Comparison of ENCODE assay signal across 24 mouse cellular contexts in genomic region chr9:33533101-33533810, GRCm38 (mm10).
"Had no signal": no experiment of that assay in that cellular context is flagged by ENCODE, and none has a peak within 500 bp of the region (broad histone marks: within the 10 kb centered on the region; RNA-seq: fewer than 3 reads in every experiment).

No protein-coding gene starts in this region.

- H3K36me3 ChIP-seq: heart, embryonic 10.5 days; heart, embryonic 12.5 days; hindbrain, embryonic 13.5 days; hindbrain, embryonic 15.5 days; intestine, embryonic 15.5 days; limb, embryonic 13.5 days; limb, embryonic 15.5 days; liver, embryonic 12.5 days had no signal

- H3K4me3 ChIP-seq: gastrocnemius, adult 2 months; heart, embryonic 10.5 days; heart, embryonic 12.5 days; hindbrain, embryonic 13.5 days; hindbrain, embryonic 15.5 days; intestine, embryonic 15.5 days; limb, embryonic 13.5 days; limb, embryonic 15.5 days; liver, embryonic 12.5 days had no signal

- H3K9ac ChIP-seq: heart, embryonic 12.5 days; hindbrain, embryonic 13.5 days; hindbrain, embryonic 15.5 days; intestine, embryonic 15.5 days; limb, embryonic 13.5 days; limb, embryonic 15.5 days; liver, embryonic 12.5 days; liver, embryonic 14.5 days had no signal

- DNase-seq: gastrocnemius, adult 2 months; gastrocnemius, postnatal 10 days; gastrocnemius, postnatal 25 days; heart, adult 18-20 months; heart, postnatal 10 days; heart, postnatal 4 days; kidney, adult 18-20 months; kidney, adult 8-10 months; kidney, postnatal 10 days; kidney, postnatal 25 days; kidney, postnatal 4 days; layer of hippocampus, adult 9-11 months; layer of hippocampus, postnatal 36 days had no signal

- H3K27me3 ChIP-seq: heart, embryonic 12.5 days; hindbrain, embryonic 13.5 days; hindbrain, embryonic 15.5 days; intestine, embryonic 15.5 days; limb, embryonic 13.5 days; limb, embryonic 15.5 days; liver, embryonic 12.5 days had no signal

- H3K4me1 ChIP-seq: heart, embryonic 10.5 days; hindbrain, embryonic 13.5 days; hindbrain, embryonic 15.5 days; intestine, embryonic 15.5 days; limb, embryonic 13.5 days; limb, embryonic 15.5 days; liver, embryonic 12.5 days had no signal

- H3K4me2 ChIP-seq: heart, embryonic 12.5 days; hindbrain, embryonic 13.5 days; hindbrain, embryonic 15.5 days; intestine, embryonic 15.5 days; limb, embryonic 13.5 days; limb, embryonic 15.5 days; liver, embryonic 12.5 days had no signal

- H3K27ac ChIP-seq: gastrocnemius, adult 2 months; heart, embryonic 10.5 days; hindbrain, embryonic 13.5 days; hindbrain, embryonic 15.5 days; intestine, embryonic 15.5 days; limb, embryonic 13.5 days; limb, embryonic 15.5 days; liver, embryonic 12.5 days; liver, embryonic 14.5 days had no signal

- ATAC-seq: inflammation-experienced regulatory T-cells, adult 6 months; intestine, embryonic 15.5 days; intestine, postnatal 0 days; liver, embryonic 12.5 days had no signal

- H3K9me3 ChIP-seq: heart, embryonic 10.5 days; heart, embryonic 12.5 days; hindbrain, embryonic 13.5 days; hindbrain, embryonic 15.5 days; intestine, embryonic 15.5 days; limb, embryonic 13.5 days; limb, embryonic 15.5 days; liver, embryonic 12.5 days had no signal
